Mouse (Mus musculus) neural tube, embryonic 14.5 days (tissue): ENCODE results near the gene Ell2. TPM values are rescaled to one million over a fixed set of nuclear protein-coding genes. Genes with fewer than 3 reads are reported as not detected.

ENCODE experiments used
- ATAC-seq: fragments of 200-750 bp; cut with Nextera tagmentation; 2 replicates; pipeline ENCODE4 v1.8.0; 2017; ENCODE audit warnings: low read depth, mild to moderate bottlenecking, moderate TSS enrichment, moderate library complexity
- H3K27ac ChIP-seq: fragments of 300-500 bp; sonication (generic); 2 replicates; pipeline ENCODE4 v1.5.1; 2014; ENCODE audit warnings: low read depth, mild to moderate bottlenecking, control low read depth, low read length, moderate library complexity, mixed read lengths
- H3K27me3 ChIP-seq: fragments of 300-500 bp; sonication (generic); 2 replicates; pipeline ENCODE4 v1.6.1; 2014; ENCODE audit warnings: low read length; ENCODE audit not compliant: control insufficient read depth, insufficient read depth
- H3K36me3 ChIP-seq: fragments of 300-500 bp; sonication (generic); 2 replicates; pipeline ENCODE4 v1.6.1; 2014; ENCODE audit warnings: low read length, mixed read lengths; ENCODE audit not compliant: control insufficient read depth, insufficient read depth
- H3K4me1 ChIP-seq: fragments of 300-500 bp; sonication (generic); 2 replicates; pipeline ENCODE4 v1.6.1; 2014; ENCODE audit warnings: low read length; ENCODE audit not compliant: control insufficient read depth, insufficient read depth
- H3K4me2 ChIP-seq: fragments of 300-500 bp; sonication (generic); 2 replicates; pipeline ENCODE4 v1.6.1; 2014; ENCODE audit warnings: mild to moderate bottlenecking, low read depth, low read length, control low read depth
- H3K4me3 ChIP-seq: fragments of 300-500 bp; sonication (generic); 2 replicates; pipeline ENCODE4 v1.5.1; 2014; ENCODE audit warnings: low read depth, low read length, control low read depth, mixed read lengths
- H3K9ac ChIP-seq: fragments of 300-500 bp; sonication (generic); replicated peaks from 2 replicates; pipeline ENCODE4 v1.6.1; 2014; ENCODE audit warnings: low read depth, mild to moderate bottlenecking, control low read depth, low read length, mixed read lengths
- H3K9me3 ChIP-seq: fragments of 300-500 bp; sonication (generic); 2 replicates; pipeline ENCODE4 v1.6.1; 2016; ENCODE audit warnings: low read length; ENCODE audit not compliant: control insufficient read depth
- WGBS: fragments of 180-500 bp; shearing (Covaris S2); extraction: QIAGEN DNeasy Blood & Tissue Kit; methylation state at CpG from one replicate; pipeline ENCODE4 v1.1.7; 2014; 5-methylcytosine and 5-hydroxymethylcytosine counted together
- polyA plus RNA-seq: library from polyadenylated mRNA; unstranded; fragments of >200 nt; fragmentation: Nextera tagmentation; extraction: Ambion mirVana; gene quantifications from 2 replicates; pipeline ENCODE4 v1.2.1, GENCODE M21; 2014

The Ell2 gene
- polyA plus RNA-seq, 1 experiment from 2014 or later: 2.0 TPM

DNA sequence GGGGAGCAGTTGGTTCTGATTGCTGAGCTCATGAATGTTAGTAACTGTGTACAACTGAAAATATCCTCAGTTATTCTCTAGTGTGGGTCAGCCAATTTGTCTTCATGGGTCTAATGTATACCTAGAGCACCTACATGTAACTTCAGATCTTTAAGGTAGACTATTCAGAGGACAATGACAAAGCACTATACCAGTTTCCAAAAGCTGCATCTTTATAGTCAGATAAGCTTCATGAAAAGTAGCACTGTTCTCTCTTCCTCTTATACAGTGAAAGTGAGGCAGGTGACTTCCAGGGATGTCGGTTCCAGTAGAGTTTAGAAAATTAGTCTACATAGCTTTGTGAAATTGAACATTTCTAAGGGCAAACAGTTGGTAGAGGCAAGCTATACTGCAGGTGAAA is 21.4 kb downstream of the Ell2 start:
- Histone ChIP-seq H3K4me2 (no peak overlapping the region), H3K4me1 (no peaks in the 10 kb centered on the region), H3K9ac (no peak overlapping the region), H3K27me3 (no peaks in the 10 kb centered on the region), H3K9me3 (no peaks in the 10 kb centered on the region), H3K36me3 (no peaks in the 10 kb centered on the region), H3K4me3 (no peak overlapping the region), H3K27ac (no peak overlapping the region)
- WGBS: 83% methylated on average over 1 of the region's 1 CpGs
- ATAC-seq: no peak

GRCm38 (mm10) chr13:75729834-75730233 is 23.3 kb downstream of the Ell2 start:
- no peaks in the 10 kb centered on the region for H3K27me3 ChIP-seq
- no peak overlapping the region for H3K9ac ChIP-seq
- WGBS: 88% methylated on average over 1 of the region's 1 CpGs
- no peaks in the 10 kb centered on the region for H3K9me3 ChIP-seq
- H3K27ac ChIP-seq: no peak overlapping the region
- no peak for ATAC-seq
- H3K4me2 ChIP-seq: no peak overlapping the region
- H3K4me1 ChIP-seq: no peaks in the 10 kb centered on the region
- H3K4me3 ChIP-seq: no peak overlapping the region
- no peaks in the 10 kb centered on the region for H3K36me3 ChIP-seq

- Histone ChIP-seq H3K27ac (no peak overlapping the region), H3K4me2 (no peak overlapping the region), H3K27me3 (no peaks in the 10 kb centered on the region), H3K36me3 (no peaks in the 10 kb centered on the region), H3K4me3 (no peak overlapping the region), H3K4me1 (no peaks in the 10 kb centered on the region), H3K9me3 (no peaks in the 10 kb centered on the region), H3K9ac (no peak overlapping the region)
- no peak for ATAC-seq
These were observed 24.2 kb downstream of the Ell2 start for GRCm38 (mm10) chr13:75730717-75731116.

- Histone ChIP-seq H3K4me3 (no peak overlapping the region), H3K9ac (no peak overlapping the region), H3K9me3 (no peaks in the 10 kb centered on the region), H3K4me2 (no peak overlapping the region), H3K27ac (no peak overlapping the region), H3K36me3 (no peaks in the 10 kb centered on the region), H3K27me3 (no peaks in the 10 kb centered on the region), H3K4me1 (no peaks in the 10 kb centered on the region)
- WGBS: 69% methylated on average over 3 of the region's 3 CpGs
- ATAC-seq: no peak
These were observed 27.1 kb downstream of the Ell2 start for GRCm38 (mm10) chr13:75733594-75734161.

- H3K4me2 ChIP-seq: no peak overlapping the region
- no peak for ATAC-seq
- 97% methylated on average over 5 of the region's 5 CpGs for WGBS
- no peak overlapping the region for H3K4me3 ChIP-seq
- H3K9ac ChIP-seq: no peak overlapping the region
- H3K4me1 ChIP-seq: no peaks in the 10 kb centered on the region
- H3K27ac ChIP-seq: no peak overlapping the region
- no peaks in the 10 kb centered on the region for H3K36me3 ChIP-seq
- H3K9me3 ChIP-seq: no peaks in the 10 kb centered on the region
- no peaks in the 10 kb centered on the region for H3K27me3 ChIP-seq
These were observed 27.7 kb downstream of the Ell2 start for GRCm38 (mm10) chr13:75734231-75734630.

- 91% methylated on average over 1 of the region's 1 CpGs for WGBS
- ATAC-seq: no peak
- H3K4me3 ChIP-seq: no peak overlapping the region
These were observed 29.0 kb downstream of the Ell2 start for GRCm38 (mm10) chr13:75735606-75736005.

GRCm38 (mm10) chr13:75737991-75738390 is 31.4 kb downstream of the Ell2 start:
- Histone ChIP-seq H3K4me2 (no peak overlapping the region), H3K27ac (no peak overlapping the region), H3K4me1 (no peaks in the 10 kb centered on the region), H3K9ac (no peak overlapping the region), H3K4me3 (no peak overlapping the region), H3K27me3 (no peaks in the 10 kb centered on the region), H3K36me3 (no peaks in the 10 kb centered on the region), H3K9me3 (no peaks in the 10 kb centered on the region)
- 75% methylated on average over 7 of the region's 7 CpGs for WGBS
- no peak for ATAC-seq

More at GRCm38 (mm10) chr13:75735606-75736005, 29.0 kb downstream of the Ell2 start:
- Histone ChIP-seq H3K4me2 (no peak overlapping the region), H3K27ac (no peak overlapping the region), H3K36me3 (no peaks in the 10 kb centered on the region), H3K4me1 (no peaks in the 10 kb centered on the region), H3K9me3 (no peaks in the 10 kb centered on the region), H3K27me3 (no peaks in the 10 kb centered on the region), H3K9ac (no peak overlapping the region)

DNA sequence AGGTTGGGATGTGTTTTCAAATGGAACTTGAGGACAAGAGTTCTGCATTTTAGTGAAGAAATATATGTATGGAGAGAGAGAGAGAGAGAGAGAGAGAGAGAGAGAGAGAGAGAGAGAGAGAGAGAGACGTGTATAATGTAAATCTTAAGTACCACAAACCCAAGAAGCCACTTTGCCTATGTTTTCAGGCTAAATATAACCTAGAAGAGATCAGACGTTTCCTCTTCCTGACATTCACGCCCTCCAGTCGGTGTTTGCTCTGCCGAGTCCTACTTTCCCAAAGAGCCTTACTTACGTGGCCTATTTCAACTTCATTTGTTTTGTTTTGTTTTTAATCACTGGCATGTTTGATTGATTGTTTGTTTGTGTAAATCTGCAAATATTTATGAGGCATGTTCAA is 32.0 kb downstream of the Ell2 start:
- H3K4me2 ChIP-seq: no peak overlapping the region
- H3K27ac ChIP-seq: no peak overlapping the region
- no peaks in the 10 kb centered on the region for H3K9me3 ChIP-seq
- 77% methylated on average over 6 of the region's 6 CpGs for WGBS
- no peak overlapping the region for H3K9ac ChIP-seq
- H3K4me1 ChIP-seq: no peaks in the 10 kb centered on the region
- H3K36me3 ChIP-seq: no peaks in the 10 kb centered on the region
- no peak for ATAC-seq
- H3K4me3 ChIP-seq: no peak overlapping the region
- no peaks in the 10 kb centered on the region for H3K27me3 ChIP-seq

DNA sequence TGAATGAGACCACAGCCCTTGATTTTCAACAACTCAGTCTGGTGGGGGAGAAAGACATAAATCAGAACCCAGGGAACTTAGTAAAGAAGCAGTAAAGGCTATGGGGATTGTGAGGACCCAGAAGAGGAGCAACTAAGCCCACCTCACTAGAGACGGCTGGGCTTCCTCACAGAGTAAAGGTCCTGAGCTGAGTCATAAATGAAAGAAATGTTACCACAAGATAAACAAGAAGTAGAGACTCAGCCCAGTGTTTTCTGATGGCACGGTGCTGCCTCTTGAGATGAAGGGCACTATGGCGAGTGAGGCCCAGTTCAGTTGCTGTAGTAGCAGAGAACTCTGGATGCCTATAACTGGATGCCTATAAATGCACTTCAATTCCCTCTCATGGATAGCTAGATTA is 32.4 kb downstream of the Ell2 start:
- no peak overlapping the region for H3K4me3 ChIP-seq
- no peaks in the 10 kb centered on the region for H3K36me3 ChIP-seq
- H3K27ac ChIP-seq: no peak overlapping the region
- H3K27me3 ChIP-seq: no peaks in the 10 kb centered on the region
- no peak overlapping the region for H3K4me2 ChIP-seq
- H3K9me3 ChIP-seq: no peaks in the 10 kb centered on the region
- WGBS: 71% methylated on average over 3 of the region's 3 CpGs
- ATAC-seq: no peak
- no peak overlapping the region for H3K9ac ChIP-seq
- no peaks in the 10 kb centered on the region for H3K4me1 ChIP-seq
